Mouse (Mus musculus) lung, adult 10 weeks (tissue): Measurements from ENCODE around the gene H2-M3. TPM values are rescaled to one million over a fixed set of nuclear protein-coding genes. Genes with fewer than 3 reads are reported as not detected.

ENCODE experiments used
- polyA plus RNA-seq: library from polyadenylated mRNA; stranded (reverse); fragments of 350-450 nt; fragmentation: Illumina TruSeq; extraction: RNeasy Lipid Tissue Mini Kit (QIAGEN cat#74804); gene quantifications from one replicate; pipeline ENCODE4 v1.2.3, GENCODE M21; 2014; ENCODE audit warnings: low read depth, low replicate concordance; ENCODE audit not compliant: insufficient read depth

H2-M3 gene
- polyA plus RNA-seq = 21.8 TPM

DNA sequence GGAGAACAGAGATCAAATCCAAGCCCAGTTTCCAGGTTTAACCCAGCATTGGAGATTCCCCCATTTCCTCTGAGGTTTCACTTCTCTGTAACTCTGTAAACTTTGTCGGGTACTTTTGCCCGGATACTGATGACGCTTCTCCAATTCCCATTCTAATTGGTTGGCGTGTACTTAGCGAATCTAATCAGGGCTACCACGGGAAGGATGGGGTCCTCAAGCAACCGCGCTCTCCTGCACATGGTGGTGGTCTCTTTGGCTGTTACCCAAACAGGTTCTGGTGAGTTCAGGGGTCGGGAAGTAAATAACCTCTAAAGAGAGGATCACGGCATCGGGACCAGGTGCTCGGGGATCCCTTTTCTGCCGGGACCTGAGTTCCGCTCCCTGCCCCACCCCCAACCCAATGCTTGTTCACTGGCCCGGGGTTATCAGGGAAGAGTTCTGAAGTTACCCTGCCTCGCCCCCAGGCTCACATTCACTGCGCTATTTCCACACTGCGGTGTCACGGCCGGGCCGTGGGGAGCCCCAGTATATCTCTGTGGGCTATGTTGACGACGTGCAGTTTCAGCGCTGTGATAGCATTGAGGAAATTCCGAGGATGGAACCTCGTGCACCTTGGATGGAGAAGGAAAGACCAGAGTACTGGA is at the start of gene H2-M3:
Gene H2-M3, plus strand, starts transcription at position 163 of the 644 bp plus-strand sequence.

GRCm38 (mm10) chr17:37237230-37237629 is 32.8 kb upstream of the H2-M3 start, which contains the start of gene Olfr97:
Gene Olfr97 (minus strand): TSS chr17:37237330.

DNA sequence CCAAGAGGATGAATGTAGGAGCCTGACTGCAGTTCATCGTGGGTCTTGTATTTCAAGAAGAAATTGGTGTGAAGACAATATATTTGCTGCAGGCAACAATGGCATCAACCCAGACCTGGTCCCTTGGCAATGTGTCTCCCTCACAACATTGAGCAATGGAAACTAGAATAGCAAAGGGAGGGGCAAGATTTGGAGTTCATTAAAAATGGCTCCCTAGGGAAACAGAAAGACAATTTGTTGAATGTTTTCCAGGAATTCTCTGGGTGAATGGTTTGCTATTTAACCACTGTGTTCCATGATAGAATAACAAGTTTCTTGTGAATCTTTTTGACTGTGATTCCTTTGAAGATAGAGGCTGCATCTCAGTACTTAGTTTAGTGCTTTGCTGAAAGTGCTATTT is 6.4 kb upstream of the H2-M3 start, which contains the start of gene Olfr98:
Gene Olfr98, minus strand, starts transcription at position 124 of the 400 bp plus-strand sequence.

DNA sequence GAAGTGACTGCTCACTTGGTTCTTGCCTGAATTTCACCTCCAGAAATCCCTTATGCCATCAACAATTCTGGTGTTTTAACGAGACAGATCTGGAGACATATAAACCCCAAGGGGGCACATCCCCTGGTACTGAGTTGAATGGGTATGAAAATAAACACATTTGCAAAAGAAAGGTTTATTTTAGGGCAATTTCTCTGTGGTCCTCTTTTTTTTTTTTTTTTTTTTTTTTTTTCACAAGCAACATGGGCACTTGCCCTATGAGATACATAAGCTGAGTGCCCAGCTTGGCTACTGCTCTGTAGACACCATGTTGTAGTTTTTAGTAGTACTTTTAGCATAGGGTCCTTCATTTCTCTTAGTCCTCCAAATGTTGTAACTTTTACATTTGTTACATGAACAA is 13.3 kb downstream of the H2-M3 start, which contains the start of gene Olfr99:
Gene Olfr99, minus strand, starts transcription at position 101 of the 400 bp plus-strand sequence.

DNA sequence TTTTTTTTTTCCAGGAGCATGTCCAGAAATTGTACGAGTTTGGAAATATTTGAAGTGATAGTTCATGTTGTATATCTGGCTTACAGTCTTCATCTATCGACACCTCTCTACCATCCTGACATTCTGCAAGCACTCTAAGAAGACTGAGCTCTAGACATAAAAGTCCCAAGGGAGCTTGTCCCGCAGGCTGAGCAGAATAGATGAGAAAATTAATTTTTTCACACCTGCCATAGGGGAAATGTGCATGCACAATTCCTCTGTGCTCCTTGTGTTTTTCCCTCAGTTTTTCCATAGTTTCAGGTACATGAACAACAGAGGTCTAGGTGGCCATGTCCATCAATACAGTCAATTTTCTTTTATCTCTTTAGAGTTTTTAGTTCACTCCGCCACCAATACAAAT is 34.2 kb downstream of the H2-M3 start, which contains the start of gene Olfr101:
Gene Olfr101, minus strand, starts transcription at position 101 of the 400 bp plus-strand sequence.

DNA sequence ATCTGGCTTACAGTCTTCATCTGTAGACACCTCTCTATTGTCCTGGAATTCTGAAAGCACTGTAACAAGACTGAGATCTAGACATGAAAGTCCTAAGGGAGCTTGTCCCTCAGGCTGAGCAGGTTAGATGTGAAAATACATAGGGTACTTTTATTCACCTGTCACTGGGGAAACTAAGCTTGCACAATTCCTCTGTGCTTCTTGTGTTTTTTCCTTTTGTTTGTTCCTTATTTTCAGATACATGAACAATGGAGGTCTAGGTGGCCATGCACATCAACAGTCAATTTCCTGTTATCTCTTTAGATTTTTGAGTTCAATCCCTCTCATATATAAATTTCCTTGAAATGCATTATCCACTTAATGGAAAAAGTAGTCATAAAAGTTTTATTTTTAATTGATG is 46.9 kb downstream of the H2-M3 start, which contains the start of gene Olfr102:
Gene Olfr102, minus strand, starts transcription at position 101 of the 400 bp plus-strand sequence.

Other genes starting within 250 kb of the H2-M3 start
- gene Mog, start 246.8 kb upstream of the H2-M3 start, polyA plus RNA-seq = not detected
- 13.0 TPM for gene Gabbr1, start 224.3 kb upstream of the H2-M3 start, polyA plus RNA-seq
- gene Olfr90, start 181.7 kb upstream of the H2-M3 start, polyA plus RNA-seq = not detected
- gene Olfr91, start 171.9 kb upstream of the H2-M3 start, polyA plus RNA-seq = not detected
- not detected for gene Olfr92, start 150.1 kb upstream of the H2-M3 start, polyA plus RNA-seq
- not detected for gene Olfr93, start 108.7 kb upstream of the H2-M3 start, polyA plus RNA-seq
- 0.45 TPM for gene Ubd, start 76.3 kb upstream of the H2-M3 start, polyA plus RNA-seq
- not detected for gene Olfr94, start 69.2 kb upstream of the H2-M3 start, polyA plus RNA-seq
- gene Olfr95, start 57.1 kb upstream of the H2-M3 start, polyA plus RNA-seq = not detected
- gene Olfr96, start 50.1 kb upstream of the H2-M3 start, polyA plus RNA-seq = not detected
- gene Olfr97, start 32.9 kb upstream of the H2-M3 start, polyA plus RNA-seq = not detected
- gene Olfr98, start 6.5 kb upstream of the H2-M3 start, polyA plus RNA-seq = not detected
- gene Olfr99, start 13.2 kb downstream of the H2-M3 start, polyA plus RNA-seq = not detected
- not detected for gene Olfr101, start 34.1 kb downstream of the H2-M3 start, polyA plus RNA-seq
- gene Olfr102, start 46.8 kb downstream of the H2-M3 start, polyA plus RNA-seq = not detected
- not detected for gene Olfr103, start 69.5 kb downstream of the H2-M3 start, polyA plus RNA-seq
- gene Olfr104-ps, start 89.4 kb downstream of the H2-M3 start, polyA plus RNA-seq = not detected
- not detected for gene Olfr105-ps, start 108.8 kb downstream of the H2-M3 start, polyA plus RNA-seq
- gene Olfr106-ps, start 120.2 kb downstream of the H2-M3 start, polyA plus RNA-seq = not detected
- not detected for gene Olfr107, start 129.0 kb downstream of the H2-M3 start, polyA plus RNA-seq
- not detected for gene Olfr108, start 175.3 kb downstream of the H2-M3 start, polyA plus RNA-seq
- not detected for gene Olfr109, start 188.7 kb downstream of the H2-M3 start, polyA plus RNA-seq
- 0.43 TPM for gene H2-M2, start 213.3 kb downstream of the H2-M3 start, polyA plus RNA-seq
- gene Olfr110, start 222.2 kb downstream of the H2-M3 start, polyA plus RNA-seq = not detected
- not detected for gene Olfr111, start 237.8 kb downstream of the H2-M3 start, polyA plus RNA-seq